Mouse (Mus musculus) embryonic facial prominence, embryonic 11.5 days (tissue): ENCODE measurements around the gene Guca1b. TPM values are rescaled to one million over a fixed set of nuclear protein-coding genes. Genes with fewer than 3 reads are reported as not detected.
"Not testable (repeated sequence)": the region's sequence is repeated elsewhere in the genome, so short reads cannot be mapped to it uniquely, and the experiment has no call there.

Experiments used
- ATAC-seq: fragments of 200-750 bp; cut with Nextera tagmentation; replicated peaks from 2 replicates; pipeline ENCODE4 v1.8.0; 2017; ENCODE audit warnings: low read depth; ENCODE audit not compliant: insufficient number of reproducible peaks, low FRiP score, low TSS enrichment
- DNase-seq: peaks from one replicate; pipeline ENCODE4 v3.0.0-alpha.2; 2015; ENCODE audit warnings: low spot score
- H3K27ac ChIP-seq: fragments of 300-500 bp; sonication (generic); replicated peaks from 2 replicates; pipeline ENCODE4 v1.5.1; 2014; ENCODE audit warnings: mild to moderate bottlenecking, low read depth, low read length, control low read depth
- H3K27me3 ChIP-seq: fragments of 300-500 bp; sonication (generic); 2 replicates; pipeline ENCODE4 v1.6.1; 2014; ENCODE audit warnings: mild to moderate bottlenecking, low read length, moderate library complexity, mixed read lengths; ENCODE audit not compliant: control insufficient read depth, insufficient read depth
- H3K36me3 ChIP-seq: fragments of 300-500 bp; sonication (generic); replicated peaks from 2 replicates; pipeline ENCODE4 v1.6.1; 2014; ENCODE audit warnings: low read depth, mild to moderate bottlenecking, low read length, moderate library complexity, mixed read lengths; ENCODE audit not compliant: control insufficient read depth, insufficient read depth
- H3K4me1 ChIP-seq: fragments of 300-500 bp; sonication (generic); 2 replicates; pipeline ENCODE4 v1.6.1; 2014; ENCODE audit warnings: low read length, mixed read lengths; ENCODE audit not compliant: control insufficient read depth, insufficient read depth
- H3K4me2 ChIP-seq: fragments of 300-500 bp; sonication (generic); 2 replicates; pipeline ENCODE4 v1.6.1; 2014; ENCODE audit warnings: low read depth, mild to moderate bottlenecking, control low read depth, low read length, moderate library complexity
- H3K4me3 ChIP-seq: fragments of 300-500 bp; sonication (generic); 2 replicates; pipeline ENCODE4 v1.5.1; 2014; ENCODE audit warnings: low read depth, low read length, control low read depth
- H3K9ac ChIP-seq: fragments of 300-500 bp; sonication (generic); replicated peaks from 2 replicates; pipeline ENCODE4 v1.6.1; 2014; ENCODE audit warnings: mild to moderate bottlenecking, control low read depth, low read length
- H3K9me3 ChIP-seq: fragments of 300-500 bp; sonication (generic); replicated peaks from 2 replicates; pipeline ENCODE4 v1.6.1; 2016; ENCODE audit warnings: mild to moderate bottlenecking, low read length, inconsistent platforms, mixed read lengths; ENCODE audit not compliant: control insufficient read depth
- WGBS: fragments of 180-500 bp; shearing (Covaris S2); extraction: QIAGEN DNeasy Blood & Tissue Kit; methylation state at CpG from one replicate; pipeline ENCODE4 v1.1.7; 2014; 5-methylcytosine and 5-hydroxymethylcytosine counted together
- polyA plus RNA-seq: library from polyadenylated mRNA; unstranded; fragments of >200 nt; fragmentation: Nextera tagmentation; extraction: Ambion mirVana; gene quantifications from 2 replicates; pipeline ENCODE4 v1.2.1, GENCODE M21; 2014

Guca1b gene
- polyA plus RNA-seq, 1 experiment from 2014 or later: 0.41 TPM

- no peak overlapping the region for H3K4me3 ChIP-seq
- H3K27me3 ChIP-seq: peaks cover 13% of the 10 kb centered on the region
- H3K9me3 ChIP-seq: no peaks in the 10 kb centered on the region
- DNase-seq (peak; percentile 59), ATAC-seq (no peak; the same call in 1 of the 2 replicates)
- H3K9ac ChIP-seq: no peak overlapping the region
- no peaks in the 10 kb centered on the region for H3K4me1 ChIP-seq
- H3K27ac ChIP-seq: no peak overlapping the region
- no peaks in the 10 kb centered on the region for H3K36me3 ChIP-seq
- H3K4me2 ChIP-seq: peak overlapping the region; percentile 0
- 3% methylated on average over 20 of the region's 20 CpGs for WGBS
Observed at GRCm38 (mm10) chr17:47395376-47395913, 10.3 kb downstream of the Guca1b start.

GRCm38 (mm10) chr17:47399091-47399490, 13.9 kb downstream of the Guca1b start:
- Histone ChIP-seq H3K9me3 (no peaks in the 10 kb centered on the region), H3K4me3 (no peak overlapping the region), H3K4me1 (no peaks in the 10 kb centered on the region), H3K36me3 (no peaks in the 10 kb centered on the region), H3K27me3 (peaks cover 11% of the 10 kb centered on the region), H3K9ac (no peak overlapping the region), H3K4me2 (no peak overlapping the region), H3K27ac (no peak overlapping the region)
- ATAC-seq (no peak), DNase-seq (no peak)
- 87% methylated on average over 8 of the region's 8 CpGs for WGBS

- DNase-seq (no peak), ATAC-seq (no peak)
- no peak within 1 kb of the TSS for H3K4me2 ChIP-seq
- no peaks in the 10 kb centered on the region for H3K4me1 ChIP-seq
- no peaks in the 10 kb centered on the region for H3K36me3 ChIP-seq
- H3K27me3 ChIP-seq: peaks cover 5% of the 10 kb centered on the region; the same call in 1 of the 2 replicates
- H3K4me3 ChIP-seq: no peak within 1 kb of the TSS
- no peak within 1 kb of the TSS for H3K27ac ChIP-seq
- no peaks in the 10 kb centered on the region for H3K9me3 ChIP-seq
- WGBS: 39% methylated on average over 10 of the region's 10 CpGs
- no peak within 1 kb of the TSS for H3K9ac ChIP-seq
Observed at GRCm38 (mm10) chr17:47400451-47400850, 15.3 kb downstream of the Guca1b start, which contains the start of gene Guca1a. Guca1a (minus strand) TSS chr17:47400584.

DNA sequence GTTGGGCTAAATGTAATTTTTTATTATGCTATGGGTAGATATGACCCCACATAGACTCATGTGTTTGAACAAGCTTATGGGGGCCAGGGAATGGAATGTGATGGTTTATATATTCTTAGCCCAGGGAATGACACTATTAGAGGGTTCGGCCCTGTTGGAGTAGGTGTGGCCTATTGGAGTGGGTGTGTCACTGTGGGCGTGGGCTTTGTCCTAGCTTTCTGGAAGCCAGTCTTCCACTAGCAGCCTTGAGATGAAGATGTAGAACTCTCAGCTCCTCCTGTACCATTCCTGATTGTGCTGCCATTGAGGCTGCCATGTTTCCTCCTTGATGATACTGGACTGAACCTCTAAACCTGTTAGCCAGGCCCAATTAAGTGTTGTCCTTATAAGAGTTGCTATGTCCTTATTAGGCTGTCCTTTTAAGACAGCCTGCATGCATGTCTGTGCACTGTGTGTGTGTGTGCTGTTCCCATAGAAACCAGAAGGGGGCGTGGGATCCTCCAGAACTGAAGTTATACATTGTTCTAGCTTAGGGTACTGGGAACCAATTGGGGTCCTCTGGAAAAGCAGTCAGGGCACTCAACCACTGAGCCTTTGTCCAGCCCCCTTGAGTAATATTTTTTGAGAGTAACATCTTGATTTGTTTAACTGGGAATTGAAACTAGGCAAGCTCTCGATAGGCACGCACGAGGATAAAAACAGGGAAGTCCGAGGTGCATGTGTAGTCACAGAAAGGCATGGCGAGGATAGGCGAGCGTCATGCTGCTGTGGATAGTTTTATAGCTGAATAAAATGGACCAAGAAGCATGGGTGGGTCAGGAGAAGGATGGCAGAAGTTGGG, 22.7 kb downstream of the Guca1b start:
- Histone ChIP-seq H3K9ac (no peak overlapping the region), H3K27me3 (peaks cover 10% of the 10 kb centered on the region), H3K4me1 (no peaks in the 10 kb centered on the region; the same call in 1 of the 2 replicates), H3K36me3 (no peaks in the 10 kb centered on the region), H3K9me3 (no peaks in the 10 kb centered on the region), H3K27ac (no peak overlapping the region), H3K4me3 (no peak overlapping the region), H3K4me2 (no peak overlapping the region)
- ATAC-seq (no peak), DNase-seq (no peak)
- WGBS: 60% methylated on average over 10 of the region's 10 CpGs

DNA sequence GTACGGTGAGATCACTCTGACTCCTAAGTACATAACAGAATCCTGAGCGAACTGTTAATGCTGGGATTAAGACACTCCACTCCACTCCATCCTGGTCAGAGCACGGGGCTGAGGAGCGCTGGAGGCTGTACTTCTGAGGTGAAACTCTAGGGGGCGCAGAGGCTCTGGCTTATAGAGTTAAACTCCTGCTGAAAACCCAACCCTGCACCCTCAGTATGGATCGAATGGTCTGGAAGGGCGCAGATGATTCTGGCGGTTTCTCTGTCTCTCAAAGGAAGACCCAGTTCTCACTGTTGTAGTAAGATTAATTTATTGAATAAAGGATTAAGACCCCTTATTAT, 23.3 kb downstream of the Guca1b start:
- WGBS: 21% methylated on average over 8 of the region's 8 CpGs
- ATAC-seq: no peak

GRCm38 (mm10) chr17:47409897-47410861, 25.0 kb downstream of the Guca1b start:
- 3% methylated on average over 71 of the region's 74 CpGs for WGBS
- H3K27ac ChIP-seq, H3K4me1 ChIP-seq, H3K27me3 ChIP-seq, H3K9me3 ChIP-seq, H3K36me3 ChIP-seq: not testable (repeated sequence)
- Histone ChIP-seq H3K9ac (peak overlapping the region; percentile 51), H3K4me2 (peak overlapping the region; percentile 67), H3K4me3 (peak overlapping the region; percentile 27)
- DNase-seq (peak; percentile 15), ATAC-seq (peak; percentile 63; the same call in 1 of the 2 replicates)

More for the DNA sequence above, 23.3 kb downstream of the Guca1b start:
- peaks cover 10% of the 10 kb centered on the region for H3K27me3 ChIP-seq
- H3K36me3 ChIP-seq: no peaks in the 10 kb centered on the region
- no peaks in the 10 kb centered on the region for H3K9me3 ChIP-seq
- no peak overlapping the region for H3K9ac ChIP-seq
- no peak overlapping the region for H3K27ac ChIP-seq
- H3K4me2 ChIP-seq: no peak overlapping the region
- no peak overlapping the region for H3K4me3 ChIP-seq
- no peaks in the 10 kb centered on the region; the same call in 1 of the 2 replicates for H3K4me1 ChIP-seq
- DNase-seq: peak; percentile 82

GRCm38 (mm10) chr17:47420195-47420594, 35.0 kb downstream of the Guca1b start:
- Histone ChIP-seq H3K9ac (no peak overlapping the region), H3K4me2 (no peak overlapping the region), H3K9me3 (no peaks in the 10 kb centered on the region), H3K27me3 (no peaks in the 10 kb centered on the region), H3K4me1 (no peaks in the 10 kb centered on the region), H3K4me3 (no peak overlapping the region), H3K27ac (no peak overlapping the region), H3K36me3 (no peaks in the 10 kb centered on the region)
- ATAC-seq (no peak), DNase-seq (no peak)
- 78% methylated on average over 2 of the region's 2 CpGs for WGBS
